Mouse (Mus musculus) macrophage (primary cell): Measurements from ENCODE around the gene Tspo2. TPM values are rescaled to one million over a fixed set of nuclear protein-coding genes. Genes with fewer than 3 reads are reported as not detected.

Experiments used
- polyA plus RNA-seq: library from polyadenylated mRNA; stranded (reverse); fragments of 250-400 nt; gene quantifications from 3 replicates; pipeline ENCODE4 v1.2.4, GENCODE M21; 2018; ENCODE audit warnings: inconsistent platforms

Gene Tspo2
- polyA plus RNA-seq, 1 experiment from 2014 or later, result not detected

Other genes with a start within 250 kb of the Tspo2 start
- 0.24 to 0.77 TPM in 2 of 3 replicates, not detected in the other for gene Trem1, start 218.8 kb downstream of the Tspo2 start, polyA plus RNA-seq
- 0.42 to 0.67 TPM in 2 of 3 replicates, not detected in the other for gene Trem3, start 203.7 kb downstream of the Tspo2 start, polyA plus RNA-seq
- gene Treml4, start 187.2 kb downstream of the Tspo2 start, polyA plus RNA-seq, result 0.52 to 1.5 TPM (median 1.4 TPM) in 3 replicates
- 10.8 to 16.6 TPM (median 14.5 TPM) in 3 replicates for gene Treml2, start 152.0 kb downstream of the Tspo2 start, polyA plus RNA-seq
- 36.0 to 70.3 TPM (median 51.1 TPM) in 3 replicates for gene B430306N03Rik, start 135.4 kb downstream of the Tspo2 start, polyA plus RNA-seq
- 965 to 1,222 TPM (median 1,131 TPM) in 3 replicates for gene Trem2, start 105.1 kb downstream of the Tspo2 start, polyA plus RNA-seq
- 2.0 to 2.7 TPM (median 2.4 TPM) in 3 replicates for gene Treml1, start 91.6 kb downstream of the Tspo2 start, polyA plus RNA-seq
- 75.7 to 108 TPM (median 86.8 TPM) in 3 replicates for gene Nfya, start 41.6 kb downstream of the Tspo2 start, polyA plus RNA-seq
- gene Oard1, start 41.5 kb downstream of the Tspo2 start, polyA plus RNA-seq, result 22.0 to 30.1 TPM (median 23.8 TPM) in 3 replicates
- not detected in 3 replicates for gene Apobec2, start 18.6 kb downstream of the Tspo2 start, polyA plus RNA-seq
- not detected in 3 replicates for gene Unc5cl, start 3.4 kb upstream of the Tspo2 start, polyA plus RNA-seq